Mouse (Mus musculus): ENCODE results near the gene Lingo2. TPM values are rescaled to one million over a fixed set of nuclear protein-coding genes. Genes with fewer than 3 reads are reported as not detected.
A peak's percentile ranks its signal among the peaks of the same experiment; 100 is the strongest.

Gene Lingo2
- 2.8 and 3.1 TPM in 2 replicates for polyA plus RNA-seq (2014; fragmentation: Nextera tagmentation; extraction: Ambion mirVana)

DNA sequence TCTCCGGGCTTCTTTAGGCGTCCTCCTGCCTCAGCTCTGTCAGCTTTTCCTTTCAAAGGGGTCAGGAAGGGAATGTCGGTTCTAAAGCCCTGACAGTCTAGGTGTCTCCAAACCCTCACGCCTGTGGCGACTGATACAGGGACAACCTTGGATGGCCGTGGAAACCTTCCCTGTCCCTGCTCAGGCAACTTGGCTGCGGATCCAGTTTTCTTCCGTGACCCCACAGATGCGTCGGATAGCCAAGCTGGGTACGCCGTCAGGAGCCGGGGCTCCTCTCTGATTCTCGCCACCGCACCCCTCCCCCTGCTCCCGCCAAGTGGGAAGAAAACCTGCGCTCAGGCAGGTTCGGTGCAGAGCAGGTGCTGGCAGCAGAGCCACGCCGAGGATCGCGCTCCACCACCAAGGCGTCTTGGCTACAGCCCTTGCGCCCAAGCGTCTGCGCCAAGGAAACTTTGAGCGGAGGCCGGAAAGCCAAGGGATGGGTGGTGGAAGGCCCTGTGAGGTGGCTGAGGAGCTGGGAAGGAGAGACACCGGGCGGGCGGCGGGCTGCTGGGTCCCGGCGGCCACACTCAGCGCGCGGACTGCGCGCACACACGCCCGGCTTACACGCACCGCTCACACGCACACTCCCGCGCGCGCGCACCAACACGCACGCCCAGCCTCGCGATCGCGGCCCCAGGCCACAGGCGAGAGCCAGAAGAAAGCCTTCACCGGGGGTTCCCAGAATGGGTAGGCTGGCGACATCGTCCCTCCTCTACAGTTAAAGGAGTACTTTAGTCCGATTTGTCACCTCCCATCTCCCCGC, at the start of gene Lingo2:
Lingo2 (minus strand) TSS at position 598 of the 805 bp plus-strand sequence.
- H3K4me2 ChIP-seq (ENCODE audit: low read depth, low read length, severe bottlenecking): peak within 1 kb of the TSS; percentile 96
- DNase-seq (ENCODE audit: low spot score): peak; percentile 68
- ATAC-seq (replicated peaks; ENCODE audit: low FRiP score): peak; percentile 47
- H3K4me1 ChIP-seq (replicated peaks; ENCODE audit: control insufficient read depth, insufficient read depth, low read length): peaks cover 3% of the 10 kb centered on the region; the same call in 1 of the 2 replicates
- under 1% methylated on average over 61 of the region's 61 CpGs for WGBS
- H3K27me3 ChIP-seq (ENCODE audit: control insufficient read depth, insufficient read depth, low read length): peaks cover 37% of the 10 kb centered on the region
- H3K4me3 ChIP-seq (ENCODE audit: low read depth, low read length): peak within 1 kb of the TSS; percentile 53
- H3K36me3 ChIP-seq (ENCODE audit: control insufficient read depth, insufficient read depth, low read length): no peaks in the 10 kb centered on the region
- no peak within 1 kb of the TSS for H3K27ac ChIP-seq (ENCODE audit: low read depth, low read length)
- no peaks in the 10 kb centered on the region for H3K9me3 ChIP-seq (ENCODE audit: control insufficient read depth, low read length)
- H3K9ac ChIP-seq (ENCODE audit: low read length): peak within 1 kb of the TSS; percentile 53

- no peaks in the 10 kb centered on the region for H3K9me3 ChIP-seq (ENCODE audit: control insufficient read depth, low read length)
- ATAC-seq (replicated peaks; ENCODE audit: low FRiP score) (no peak), DNase-seq (ENCODE audit: low spot score) (no peak)
- H3K27ac ChIP-seq (ENCODE audit: low read depth, low read length): no peak overlapping the region
- H3K4me1 ChIP-seq (replicated peaks; ENCODE audit: control insufficient read depth, insufficient read depth, low read length): no peaks in the 10 kb centered on the region
- no peak overlapping the region for H3K4me2 ChIP-seq (ENCODE audit: low read depth, low read length, severe bottlenecking)
- 89% methylated on average over 4 of the region's 4 CpGs for WGBS
- no peak overlapping the region for H3K9ac ChIP-seq (ENCODE audit: low read length)
- no peak overlapping the region for H3K4me3 ChIP-seq (ENCODE audit: low read depth, low read length)
- no peaks in the 10 kb centered on the region for H3K27me3 ChIP-seq (ENCODE audit: control insufficient read depth, insufficient read depth, low read length)
- no peaks in the 10 kb centered on the region for H3K36me3 ChIP-seq (ENCODE audit: control insufficient read depth, insufficient read depth, low read length)
These were observed 21.8 kb upstream of the Lingo2 start for GRCm38 (mm10) chr4:36973358-36973757.

GRCm38 (mm10) chr4:36952431-36953429, 1.2 kb upstream of the Lingo2 start:
- ATAC-seq (replicated peaks; ENCODE audit: low FRiP score): no peak
- Histone ChIP-seq H3K27me3 (ENCODE audit: control insufficient read depth, insufficient read depth, low read length) (peaks cover 37% of the 10 kb centered on the region), H3K9ac (ENCODE audit: low read length) (no peak overlapping the region), H3K4me3 (ENCODE audit: low read depth, low read length) (peak overlapping the region; percentile 53), H3K9me3 (ENCODE audit: control insufficient read depth, low read length) (no peaks in the 10 kb centered on the region), H3K36me3 (ENCODE audit: control insufficient read depth, insufficient read depth, low read length) (no peaks in the 10 kb centered on the region), H3K4me2 (ENCODE audit: low read depth, low read length, severe bottlenecking) (peak overlapping the region; percentile 96), H3K27ac (ENCODE audit: low read depth, low read length) (no peak overlapping the region), H3K4me1 (replicated peaks; ENCODE audit: control insufficient read depth, insufficient read depth, low read length) (peaks cover 3% of the 10 kb centered on the region; the same call in 1 of the 2 replicates)
- no peak for DNase-seq (ENCODE audit: low spot score)
- WGBS: 4% methylated on average over 20 of the region's 20 CpGs

- DNase-seq (ENCODE audit: low spot score): no peak
- ATAC-seq (replicated peaks; ENCODE audit: low FRiP score): no peak; the same call in 1 of the 2 replicates
- WGBS: under 1% methylated on average over 7 of the region's 7 CpGs
These were observed 338 bp upstream of the Lingo2 start for GRCm38 (mm10) chr4:36951955-36952215.

GRCm38 (mm10) chr4:36950790-36951149, 777 bp downstream of the Lingo2 start:
- peak; percentile 61 for DNase-seq (ENCODE audit: low spot score)
- H3K4me3 ChIP-seq (ENCODE audit: low read depth, low read length): peak overlapping the region; percentile 53
- no peaks in the 10 kb centered on the region for H3K36me3 ChIP-seq (ENCODE audit: control insufficient read depth, insufficient read depth, low read length)
- H3K9me3 ChIP-seq (ENCODE audit: control insufficient read depth, low read length): no peaks in the 10 kb centered on the region
- H3K27ac ChIP-seq (ENCODE audit: low read depth, low read length): no peak overlapping the region
- WGBS: under 1% methylated on average over 11 of the region's 11 CpGs
- H3K27me3 ChIP-seq (ENCODE audit: control insufficient read depth, insufficient read depth, low read length): peaks cover 37% of the 10 kb centered on the region
- peak overlapping the region; percentile 96 for H3K4me2 ChIP-seq (ENCODE audit: low read depth, low read length, severe bottlenecking)
- ATAC-seq (replicated peaks; ENCODE audit: low FRiP score): peak; percentile 60
- 0 out of 2 replicates have a peak overlapping the region, but pooled peaks have one; percentile 53 for H3K9ac ChIP-seq (ENCODE audit: low read length)
- H3K4me1 ChIP-seq (replicated peaks; ENCODE audit: control insufficient read depth, insufficient read depth, low read length): peaks cover 3% of the 10 kb centered on the region; the same call in 1 of the 2 replicates

More at GRCm38 (mm10) chr4:36951955-36952215, 338 bp upstream of the Lingo2 start:
- peaks cover 3% of the 10 kb centered on the region; the same call in 1 of the 2 replicates for H3K4me1 ChIP-seq (replicated peaks; ENCODE audit: control insufficient read depth, insufficient read depth, low read length)
- no peaks in the 10 kb centered on the region for H3K36me3 ChIP-seq (ENCODE audit: control insufficient read depth, insufficient read depth, low read length)
- no peaks in the 10 kb centered on the region for H3K9me3 ChIP-seq (ENCODE audit: control insufficient read depth, low read length)
- peak overlapping the region; percentile 53 for H3K9ac ChIP-seq (ENCODE audit: low read length)
- H3K4me3 ChIP-seq (ENCODE audit: low read depth, low read length): peak overlapping the region; percentile 53
- H3K27me3 ChIP-seq (ENCODE audit: control insufficient read depth, insufficient read depth, low read length): peaks cover 37% of the 10 kb centered on the region
- no peak overlapping the region for H3K27ac ChIP-seq (ENCODE audit: low read depth, low read length)
- H3K4me2 ChIP-seq (ENCODE audit: low read depth, low read length, severe bottlenecking): peak overlapping the region; percentile 96

GRCm38 (mm10) chr4:36950021-36950751, 1.4 kb downstream of the Lingo2 start:
- H3K27ac ChIP-seq (ENCODE audit: low read depth, low read length): no peak overlapping the region
- H3K4me1 ChIP-seq (replicated peaks; ENCODE audit: control insufficient read depth, insufficient read depth, low read length): peaks cover 3% of the 10 kb centered on the region; the same call in 1 of the 2 replicates
- peak overlapping the region; percentile 53 for H3K4me3 ChIP-seq (ENCODE audit: low read depth, low read length)
- peak overlapping the region; percentile 96 for H3K4me2 ChIP-seq (ENCODE audit: low read depth, low read length, severe bottlenecking)
- H3K27me3 ChIP-seq (ENCODE audit: control insufficient read depth, insufficient read depth, low read length): peaks cover 37% of the 10 kb centered on the region
- 1% methylated on average over 42 of the region's 43 CpGs for WGBS
- no peaks in the 10 kb centered on the region for H3K9me3 ChIP-seq (ENCODE audit: control insufficient read depth, low read length)
- peak; percentile 92 for ATAC-seq (replicated peaks; ENCODE audit: low FRiP score)
- no peaks in the 10 kb centered on the region for H3K36me3 ChIP-seq (ENCODE audit: control insufficient read depth, insufficient read depth, low read length)
- peak; percentile 91 for DNase-seq (ENCODE audit: low spot score)
- peak overlapping the region; percentile 43 for H3K9ac ChIP-seq (ENCODE audit: low read length)

DNA sequence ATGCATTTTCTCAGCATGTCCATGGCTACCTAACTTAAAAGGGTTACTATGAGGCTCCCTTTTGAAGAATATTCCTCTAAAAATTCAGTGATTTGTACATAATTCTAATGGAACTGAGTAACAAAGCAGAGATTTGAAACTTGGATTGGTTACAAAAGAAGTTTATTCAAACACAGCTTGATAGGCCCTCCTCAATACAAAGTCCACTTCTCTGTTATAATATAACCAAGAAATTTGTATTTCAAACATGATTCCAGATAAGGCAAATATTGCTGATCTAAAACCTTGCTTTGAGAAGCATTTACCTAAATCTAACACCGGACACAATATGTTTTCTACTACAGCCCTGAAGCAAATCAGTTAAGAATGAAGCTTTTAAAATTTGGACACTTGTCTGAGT, 60.7 kb downstream of the Lingo2 start:
- no peaks in the 10 kb centered on the region for H3K9me3 ChIP-seq (ENCODE audit: control insufficient read depth, low read length)
- H3K9ac ChIP-seq (ENCODE audit: low read length): no peak overlapping the region
- ATAC-seq (replicated peaks; ENCODE audit: low FRiP score): no peak
- H3K4me1 ChIP-seq (replicated peaks; ENCODE audit: control insufficient read depth, insufficient read depth, low read length): no peaks in the 10 kb centered on the region
- no peak overlapping the region for H3K4me3 ChIP-seq (ENCODE audit: low read depth, low read length)
- H3K36me3 ChIP-seq (ENCODE audit: control insufficient read depth, insufficient read depth, low read length): no peaks in the 10 kb centered on the region
- DNase-seq (ENCODE audit: low spot score): no peak
- 93% methylated on average over 1 of the region's 1 CpGs for WGBS
- H3K4me2 ChIP-seq (ENCODE audit: low read depth, low read length, severe bottlenecking): no peak overlapping the region
- no peaks in the 10 kb centered on the region for H3K27me3 ChIP-seq (ENCODE audit: control insufficient read depth, insufficient read depth, low read length)
- no peak overlapping the region for H3K27ac ChIP-seq (ENCODE audit: low read depth, low read length)

DNA sequence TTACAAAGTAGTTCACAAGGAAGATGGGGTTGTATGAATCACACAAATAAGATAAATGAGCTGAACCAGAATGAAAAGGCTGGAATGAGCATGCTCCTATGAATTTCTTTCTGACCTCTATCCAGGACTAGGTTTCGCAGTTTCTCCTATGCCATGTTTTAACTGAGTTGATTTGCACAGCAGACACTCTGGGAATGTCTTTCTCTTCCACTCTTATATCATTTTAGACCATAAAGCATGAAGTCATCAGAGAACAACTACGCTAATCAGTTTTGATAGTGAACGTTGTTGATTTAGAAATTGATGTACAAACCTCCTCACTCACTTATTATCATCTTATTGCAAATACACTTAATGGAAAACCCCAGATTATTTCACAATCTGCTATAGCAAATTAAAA, 61.2 kb downstream of the Lingo2 start:
- H3K4me3 ChIP-seq (ENCODE audit: low read depth, low read length): no peak overlapping the region
- ATAC-seq (replicated peaks; ENCODE audit: low FRiP score) (no peak), DNase-seq (ENCODE audit: low spot score) (no peak)
- H3K9me3 ChIP-seq (ENCODE audit: control insufficient read depth, low read length): no peaks in the 10 kb centered on the region
- H3K4me2 ChIP-seq (ENCODE audit: low read depth, low read length, severe bottlenecking): no peak overlapping the region
- H3K4me1 ChIP-seq (replicated peaks; ENCODE audit: control insufficient read depth, insufficient read depth, low read length): no peaks in the 10 kb centered on the region
- WGBS: 91% methylated on average over 3 of the region's 3 CpGs
- H3K9ac ChIP-seq (ENCODE audit: low read length): no peak overlapping the region
- H3K36me3 ChIP-seq (ENCODE audit: control insufficient read depth, insufficient read depth, low read length): no peaks in the 10 kb centered on the region
- no peaks in the 10 kb centered on the region for H3K27me3 ChIP-seq (ENCODE audit: control insufficient read depth, insufficient read depth, low read length)
- H3K27ac ChIP-seq (ENCODE audit: low read depth, low read length): no peak overlapping the region

Measured in forebrain, embryonic 11.5 days (tissue).